Mouse (Mus musculus) hindbrain, embryonic 14.5 days (tissue): ENCODE measurements around the gene Kat2a. TPM values are rescaled to one million over a fixed set of nuclear protein-coding genes. Genes with fewer than 3 reads are reported as not detected.

Source experiments
- ATAC-seq: fragments of 200-750 bp; cut with Nextera tagmentation; 2 replicates; pipeline ENCODE4 v1.8.0; 2017; ENCODE audit warnings: moderate number of reproducible peaks, mild to moderate bottlenecking, moderate TSS enrichment, moderate library complexity; ENCODE audit not compliant: low FRiP score
- DNase-seq: peaks from one replicate; pipeline ENCODE4 v3.0.0-alpha.2; 2015; ENCODE audit warnings: low spot score
- H3K27ac ChIP-seq: fragments of 300-500 bp; sonication (generic); 2 replicates; pipeline ENCODE4 v1.5.1; 2014; ENCODE audit warnings: mild to moderate bottlenecking, moderate library complexity
- H3K27me3 ChIP-seq: fragments of 300-500 bp; sonication (generic); 2 replicates; pipeline ENCODE4 v1.6.1; 2014; ENCODE audit warnings: mild to moderate bottlenecking, low read length, mixed read lengths; ENCODE audit not compliant: control insufficient read depth, insufficient read depth
- H3K36me3 ChIP-seq: fragments of 300-500 bp; sonication (generic); replicated peaks from 2 replicates; pipeline ENCODE4 v1.6.1; 2014; ENCODE audit not compliant: control insufficient read depth, insufficient read depth
- H3K4me1 ChIP-seq: fragments of 300-500 bp; sonication (generic); replicated peaks from 2 replicates; pipeline ENCODE4 v1.6.1; 2014; ENCODE audit warnings: antibody characterized with exemption, low read length, mixed read lengths; ENCODE audit not compliant: control insufficient read depth, insufficient read depth
- H3K4me2 ChIP-seq: fragments of 300-500 bp; sonication (generic); replicated peaks from 2 replicates; pipeline ENCODE4 v1.6.1; 2014; ENCODE audit warnings: mild to moderate bottlenecking, moderate library complexity
- H3K4me3 ChIP-seq: fragments of 300-500 bp; sonication (generic); replicated peaks from 2 replicates; pipeline ENCODE4 v1.5.1; 2014; ENCODE audit warnings: mild to moderate bottlenecking, low read length
- H3K9ac ChIP-seq: fragments of 300-500 bp; sonication (generic); 2 replicates; pipeline ENCODE4 v1.6.1; 2014
- H3K9me3 ChIP-seq: fragments of 300-500 bp; sonication (generic); 2 replicates; pipeline ENCODE4 v1.6.1; 2016; ENCODE audit warnings: low read length; ENCODE audit not compliant: control insufficient read depth
- WGBS: fragments of 180-500 bp; shearing (Covaris S2); extraction: QIAGEN DNeasy Blood & Tissue Kit; methylation state at CpG from one replicate; pipeline ENCODE4 v1.1.7; 2014; 5-methylcytosine and 5-hydroxymethylcytosine counted together
- polyA plus RNA-seq: library from polyadenylated mRNA; unstranded; fragments of >200 nt; fragmentation: Nextera tagmentation; extraction: Ambion mirVana; gene quantifications from 2 replicates; pipeline ENCODE4 v1.2.1, GENCODE M21; 2014

The Kat2a gene
- polyA plus RNA-seq, 1 experiment from 2014 or later: 57.8 TPM

- Histone ChIP-seq H3K9me3 (no peaks in the 10 kb centered on the region), H3K9ac (no peak overlapping the region), H3K4me1 (no peaks in the 10 kb centered on the region), H3K36me3 (peaks cover 62% of the 10 kb centered on the region), H3K27ac (no peak overlapping the region), H3K4me2 (no peak overlapping the region), H3K27me3 (no peaks in the 10 kb centered on the region), H3K4me3 (no peak overlapping the region)
- ATAC-seq: no peak
- DNase-seq: no peak
- 27% methylated on average over 10 of the region's 10 CpGs for WGBS
Observed at GRCm38 (mm10) chr11:100752294-100752693, 40.0 kb upstream of the Kat2a start.

- Histone ChIP-seq H3K4me3 (no peak overlapping the region), H3K27ac (no peak overlapping the region), H3K9ac (no peak overlapping the region), H3K4me1 (no peaks in the 10 kb centered on the region), H3K36me3 (peaks cover 51% of the 10 kb centered on the region), H3K9me3 (no peaks in the 10 kb centered on the region), H3K27me3 (no peaks in the 10 kb centered on the region), H3K4me2 (no peak overlapping the region)
- WGBS: 91% methylated on average over 16 of the region's 16 CpGs
- DNase-seq: no peak
- ATAC-seq: no peak
Observed at GRCm38 (mm10) chr11:100750127-100750526, 37.9 kb upstream of the Kat2a start.

- 47% methylated on average over 25 of the region's 25 CpGs for WGBS
- Histone ChIP-seq H3K9me3 (no peaks in the 10 kb centered on the region), H3K4me1 (no peaks in the 10 kb centered on the region), H3K4me3 (no peak overlapping the region), H3K27ac (no peak overlapping the region), H3K9ac (no peak overlapping the region), H3K36me3 (peaks cover 49% of the 10 kb centered on the region), H3K27me3 (no peaks in the 10 kb centered on the region), H3K4me2 (no peak overlapping the region)
- ATAC-seq: no peak
- no peak for DNase-seq
Observed at GRCm38 (mm10) chr11:100749469-100749868, 37.2 kb upstream of the Kat2a start.

- WGBS: 84% methylated on average over 4 of the region's 4 CpGs
- H3K4me1 ChIP-seq: no peaks in the 10 kb centered on the region
- peaks cover 41% of the 10 kb centered on the region for H3K36me3 ChIP-seq
- ATAC-seq (no peak), DNase-seq (no peak)
- no peaks in the 10 kb centered on the region for H3K27me3 ChIP-seq
- no peak overlapping the region for H3K4me3 ChIP-seq
- H3K27ac ChIP-seq: no peak overlapping the region
- no peaks in the 10 kb centered on the region for H3K9me3 ChIP-seq
- no peak overlapping the region for H3K9ac ChIP-seq
- H3K4me2 ChIP-seq: no peak overlapping the region
Observed at GRCm38 (mm10) chr11:100748620-100749019, 36.4 kb upstream of the Kat2a start.

GRCm38 (mm10) chr11:100747114-100747513 lies 34.8 kb upstream of the Kat2a start:
- Histone ChIP-seq H3K4me1 (no peaks in the 10 kb centered on the region), H3K9me3 (no peaks in the 10 kb centered on the region), H3K36me3 (peaks cover 48% of the 10 kb centered on the region), H3K9ac (no peak overlapping the region), H3K27me3 (no peaks in the 10 kb centered on the region), H3K27ac (no peak overlapping the region), H3K4me3 (no peak overlapping the region), H3K4me2 (no peak overlapping the region)
- ATAC-seq (no peak), DNase-seq (no peak)
- WGBS: 67% methylated on average over 5 of the region's 5 CpGs

GRCm38 (mm10) chr11:100746546-100746945 lies 34.3 kb upstream of the Kat2a start:
- no peaks in the 10 kb centered on the region for H3K4me1 ChIP-seq
- H3K9ac ChIP-seq: no peak overlapping the region
- no peak overlapping the region for H3K4me2 ChIP-seq
- ATAC-seq (no peak), DNase-seq (no peak)
- no peak overlapping the region for H3K27ac ChIP-seq
- peaks cover 47% of the 10 kb centered on the region for H3K36me3 ChIP-seq
- 82% methylated on average over 10 of the region's 10 CpGs for WGBS
- no peaks in the 10 kb centered on the region for H3K9me3 ChIP-seq
- H3K4me3 ChIP-seq: no peak overlapping the region
- no peaks in the 10 kb centered on the region for H3K27me3 ChIP-seq

- DNase-seq: peak; percentile 73
- peaks cover 41% of the 10 kb centered on the region for H3K36me3 ChIP-seq
- 10% methylated on average over 6 of the region's 6 CpGs for WGBS
Observed at GRCm38 (mm10) chr11:100745085-100745484, 32.8 kb upstream of the Kat2a start.

GRCm38 (mm10) chr11:100741348-100741747 lies 29.1 kb upstream of the Kat2a start:
- no peak overlapping the region for H3K4me3 ChIP-seq
- no peaks in the 10 kb centered on the region for H3K9me3 ChIP-seq
- H3K4me1 ChIP-seq: peaks cover 9% of the 10 kb centered on the region
- no peak for DNase-seq
- H3K27ac ChIP-seq: no peak overlapping the region
- 78% methylated on average over 6 of the region's 6 CpGs for WGBS
- H3K36me3 ChIP-seq: peaks cover 26% of the 10 kb centered on the region
- no peak overlapping the region for H3K9ac ChIP-seq
- no peak for ATAC-seq
- H3K27me3 ChIP-seq: no peaks in the 10 kb centered on the region
- no peak overlapping the region for H3K4me2 ChIP-seq

More at GRCm38 (mm10) chr11:100745085-100745484, 32.8 kb upstream of the Kat2a start:
- ATAC-seq: 0 out of 2 replicates have a peak, but pooled peaks have one; percentile 58
- no peak overlapping the region for H3K4me3 ChIP-seq
- H3K9ac ChIP-seq: no peak overlapping the region; the same call in 1 of the 2 replicates
- H3K4me1 ChIP-seq: no peaks in the 10 kb centered on the region
- H3K9me3 ChIP-seq: no peaks in the 10 kb centered on the region
- H3K27me3 ChIP-seq: no peaks in the 10 kb centered on the region
- H3K4me2 ChIP-seq: no peak overlapping the region
- no peak overlapping the region for H3K27ac ChIP-seq

- Histone ChIP-seq H3K36me3 (peaks cover 21% of the 10 kb centered on the region), H3K4me1 (peaks cover 9% of the 10 kb centered on the region), H3K9me3 (no peaks in the 10 kb centered on the region), H3K9ac (peak overlapping the region; percentile 68), H3K27me3 (no peaks in the 10 kb centered on the region), H3K4me2 (peak overlapping the region; percentile 55), H3K4me3 (peak overlapping the region; percentile 89), H3K27ac (peak overlapping the region; percentile 79; the same call in 1 of the 2 replicates)
- ATAC-seq: no peak
- WGBS: 12% methylated on average over 5 of the region's 5 CpGs
- DNase-seq: no peak
Observed at GRCm38 (mm10) chr11:100738749-100739148, 26.5 kb upstream of the Kat2a start.

- H3K4me3 ChIP-seq: peak within 1 kb of the TSS; percentile 89
Observed at GRCm38 (mm10) chr11:100738066-100738604, 25.9 kb upstream of the Kat2a start, which contains the start of gene Rab5c. Gene Rab5c, minus strand, starts transcription at chr11:100738215.

More at GRCm38 (mm10) chr11:100738066-100738604, 25.9 kb upstream of the Kat2a start, which contains the start of gene Rab5c:
- ATAC-seq: peak; percentile 99
- under 1% methylated on average over 38 of the region's 39 CpGs for WGBS
- peaks cover 9% of the 10 kb centered on the region for H3K4me1 ChIP-seq
- H3K4me2 ChIP-seq: peak within 1 kb of the TSS; percentile 76
- no peaks in the 10 kb centered on the region for H3K27me3 ChIP-seq
- H3K9ac ChIP-seq: peak within 1 kb of the TSS; percentile 93
- no peaks in the 10 kb centered on the region for H3K9me3 ChIP-seq
- peak within 1 kb of the TSS; percentile 79 for H3K27ac ChIP-seq
- DNase-seq: peak; percentile 97
- peaks cover 19% of the 10 kb centered on the region for H3K36me3 ChIP-seq
